Mouse (Mus musculus) G1E (cell line): ENCODE data around the gene BC035044.

Experiments
- CTCF ChIP-seq: IDR thresholded peaks from 2 replicates; pipeline ENCODE4 v1.5.1; 2012; ENCODE audit warnings: low read depth, low read length, inconsistent platforms, mixed read lengths
- GATA1 ChIP-seq: IDR thresholded peaks from 2 replicates; pipeline ENCODE4 v1.6.1; 2012; ENCODE audit warnings: borderline replicate concordance, low read length, inconsistent platforms, mixed read lengths

GRCm38 (mm10) chr6:128802557-128802956 lies 88.4 kb downstream of the BC035044 start:
- TF ChIP-seq CTCF, result no peak
- TF ChIP-seq GATA1, result no peak
